Mouse (Mus musculus) myocyte (in vitro differentiated cells): ENCODE data around the gene St6galnac6. TPM values are rescaled to one million over a fixed set of nuclear protein-coding genes. Genes with fewer than 3 reads are reported as not detected.

Experiments used
- H3K27me3 ChIP-seq: one replicate; pipeline ENCODE4 v1.6.1; 2011; ENCODE audit not compliant: control insufficient read depth, insufficient read depth, insufficient read length
- H3K36me3 ChIP-seq: one replicate; pipeline ENCODE4 v1.6.1; 2011; ENCODE audit not compliant: control insufficient read depth, insufficient read depth
- H3K4me2 ChIP-seq: one replicate; pipeline ENCODE4 v1.6.1; 2011; ENCODE audit warnings: low read depth, control low read depth
- H3K4me3 ChIP-seq: one replicate; pipeline ENCODE4 v1.5.1; 2011; ENCODE audit warnings: mild to moderate bottlenecking, control low read depth, moderate library complexity
- H3K79me2 ChIP-seq: one replicate; pipeline ENCODE4 v1.6.1; 2011; ENCODE audit not compliant: control insufficient read depth, insufficient read depth
- H3ac ChIP-seq: one replicate; pipeline ENCODE4 v1.6.1; 2011; ENCODE audit not compliant: control insufficient read depth, insufficient read length
- CEBPB ChIP-seq: IDR thresholded peaks from 2 replicates; pipeline ENCODE4 v1.6.1; 2011; ENCODE audit warnings: mild to moderate bottlenecking, moderate library complexity; ENCODE audit not compliant: poor library complexity, insufficient read depth, severe bottlenecking
- E2F4 ChIP-seq: IDR thresholded peaks from one replicate; pipeline ENCODE4 v1.6.1; 2011; ENCODE audit warnings: mild to moderate bottlenecking, control low read depth, moderate library complexity; ENCODE audit not compliant: insufficient read depth
- MAX ChIP-seq: IDR thresholded peaks from one replicate; pipeline ENCODE4 v1.6.1; 2011; ENCODE audit warnings: low read depth, mild to moderate bottlenecking, control low read depth
- MYOD1 ChIP-seq, 3 experiments: IDR thresholded peaks; one replicate each; pipeline ENCODE4 v1.6.1; 2011; ENCODE audit warnings: control low read depth in 2 of 3, low read depth in 2 of 3, mild to moderate bottlenecking in 2 of 3, moderate library complexity in 1 of 3; ENCODE audit not compliant: insufficient read length in 2 of 3, control insufficient read depth in 1 of 3
- MYOG ChIP-seq, 3 experiments: IDR thresholded peaks; one replicate each; pipeline ENCODE4 v1.6.1; 2011; ENCODE audit warnings: control low read depth in 2 of 3, low read depth in 2 of 3, mild to moderate bottlenecking in 2 of 3; ENCODE audit not compliant: insufficient read length in 2 of 3, control insufficient read depth in 1 of 3, insufficient read depth in 1 of 3
- POLR2A ChIP-seq: IDR thresholded peaks from one replicate; pipeline ENCODE4 v1.6.1; 2011; ENCODE audit warnings: low read depth, mild to moderate bottlenecking, control low read depth, moderate library complexity; ENCODE audit not compliant: insufficient read length
- POLR2AphosphoS2 ChIP-seq: IDR thresholded peaks from one replicate; pipeline ENCODE4 v1.6.1; 2011; ENCODE audit warnings: low read depth, control low read depth; ENCODE audit not compliant: insufficient read length
- REST ChIP-seq: IDR thresholded peaks from one replicate; pipeline ENCODE4 v1.6.1; 2011; ENCODE audit warnings: mild to moderate bottlenecking, control low read depth, moderate library complexity; ENCODE audit not compliant: insufficient read depth, insufficient read length
- SRF ChIP-seq: IDR thresholded peaks from one replicate; pipeline ENCODE4 v1.6.1; 2011; ENCODE audit warnings: low read depth; ENCODE audit not compliant: control insufficient read depth, insufficient read length
- TCF12 ChIP-seq: IDR thresholded peaks from one replicate; pipeline ENCODE4 v1.6.1; 2011; ENCODE audit warnings: mild to moderate bottlenecking, control low read depth; ENCODE audit not compliant: poor library complexity, insufficient read depth, severe bottlenecking
- TCF3 ChIP-seq: IDR thresholded peaks from one replicate; pipeline ENCODE4 v1.6.1; 2011; ENCODE audit warnings: low read depth, control low read depth; ENCODE audit not compliant: insufficient read length
- USF1 ChIP-seq: IDR thresholded peaks from one replicate; pipeline ENCODE4 v1.6.1; 2011; ENCODE audit warnings: low read depth, mild to moderate bottlenecking, control low read depth, moderate library complexity
- polyA plus RNA-seq: library from polyadenylated mRNA; unstranded; fragments of >200 nt; fragmentation: generic; extraction: Trizol; gene quantifications from one replicate; pipeline ENCODE4 v1.2.1, GENCODE M21; 2012; ENCODE audit warnings: missing spikeins

Gene St6galnac6
- polyA plus RNA-seq, 1 experiment = 48.7 TPM

DNA sequence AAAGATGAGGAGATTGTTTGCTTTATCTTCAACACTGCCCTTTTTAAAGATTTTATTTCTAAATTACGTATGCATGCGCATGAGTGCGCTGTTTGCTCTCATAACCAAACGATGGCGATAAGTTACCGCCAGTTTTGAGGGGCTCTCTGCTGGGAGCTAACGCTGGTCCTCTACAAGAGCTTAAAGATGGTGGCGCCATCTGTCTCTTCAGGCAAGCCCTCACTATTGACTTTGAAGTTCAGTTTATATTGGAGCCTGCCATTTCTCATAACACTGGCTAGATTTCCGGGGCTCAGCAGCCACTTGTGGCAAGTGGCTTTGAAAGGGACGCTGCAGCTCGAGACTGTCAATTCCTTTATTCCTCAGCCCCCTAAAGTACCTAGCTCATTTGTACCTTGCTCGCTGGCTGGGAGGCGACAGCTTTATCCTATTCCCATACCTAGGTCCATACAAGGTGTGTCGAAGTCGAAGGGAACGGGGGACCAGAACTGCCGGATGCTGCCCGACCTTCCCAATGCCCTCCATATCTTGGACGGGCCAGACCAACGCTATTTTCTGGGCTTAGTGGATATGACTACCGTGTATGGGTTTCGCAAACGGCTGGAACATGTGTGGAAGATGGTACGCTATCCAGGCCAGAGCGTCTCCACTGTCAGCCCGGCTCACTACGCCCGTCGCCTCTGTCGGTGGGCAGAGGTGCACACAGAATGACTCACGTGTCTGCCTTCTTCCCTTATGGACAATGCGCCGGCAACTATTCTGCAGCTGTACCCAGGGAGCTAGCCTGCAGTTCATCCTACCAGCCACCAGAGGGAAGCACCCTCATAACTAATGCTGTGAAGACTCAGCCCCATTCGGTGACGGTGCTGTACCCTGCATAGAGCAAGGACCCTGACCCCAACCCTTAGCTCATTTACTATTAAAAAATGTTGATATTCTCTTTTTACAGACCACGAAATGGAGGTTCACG is 16.4 kb upstream of the St6galnac6 start:
- Histone ChIP-seq H3K4me2 (peak overlapping the region; percentile 56), H3K27me3 (no peaks in the 10 kb centered on the region), H3K79me2 (peaks cover 11% of the 10 kb centered on the region), H3K4me3 (no peak overlapping the region), H3K36me3 (no peaks in the 10 kb centered on the region), H3ac (no peak overlapping the region)
- TF ChIP-seq TCF12 (no peak), MYOD1 (IDR thresholded peaks at IDR 0.05; ENCODE audit: control insufficient read depth in 1 of 3, insufficient read length in 2 of 3, low read depth in 2 of 3) (peak in 2 of 3 experiments; percentile 7 to 14), USF1 (no peak), E2F4 (no peak), MYOG (IDR thresholded peaks at IDR 0.05; ENCODE audit: control insufficient read depth in 1 of 3, insufficient read depth in 1 of 3, insufficient read length in 2 of 3, low read depth in 2 of 3) (no peak), REST (no peak)

DNA sequence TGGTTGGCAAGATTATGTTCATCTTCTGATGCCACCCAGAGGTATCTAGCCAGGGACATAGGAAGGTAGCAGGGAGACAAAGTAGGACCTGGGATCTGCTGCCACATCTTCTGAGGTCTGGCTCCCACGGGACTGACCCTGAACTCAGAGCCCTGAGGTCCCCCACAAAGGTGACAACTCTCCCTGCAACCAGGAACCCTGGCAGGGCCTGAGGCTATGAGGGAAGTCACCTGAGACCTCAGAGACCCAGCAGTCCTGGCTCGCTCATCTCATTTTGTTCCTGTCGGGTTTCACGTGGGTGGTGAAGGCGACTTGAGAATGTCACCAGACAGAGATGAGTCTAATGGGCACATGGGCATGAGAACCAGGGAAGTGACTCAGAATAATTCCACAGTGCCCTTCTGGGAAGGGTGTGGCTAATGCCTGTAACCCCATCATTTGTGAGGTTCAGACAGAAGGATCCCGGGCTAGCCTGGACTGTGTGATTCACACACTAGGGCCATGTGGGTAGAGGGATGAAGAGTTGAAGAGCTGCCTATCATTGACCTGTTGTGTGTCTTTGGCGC is 14.3 kb upstream of the St6galnac6 start:
- no peaks in the 10 kb centered on the region for H3K27me3 ChIP-seq
- H3K79me2 ChIP-seq = peaks cover 26% of the 10 kb centered on the region
- no peak overlapping the region for H3K4me3 ChIP-seq
- no peak overlapping the region for H3ac ChIP-seq
- no peaks in the 10 kb centered on the region for H3K36me3 ChIP-seq
- TF ChIP-seq POLR2A (no peak), MAX (no peak), TCF12 (no peak), CEBPB (no peak), USF1 (no peak), REST (no peak), TCF3 (no peak), MYOD1 (IDR thresholded peaks at IDR 0.05; ENCODE audit: control insufficient read depth in 1 of 3, insufficient read length in 2 of 3, low read depth in 2 of 3) (no peak), MYOG (IDR thresholded peaks at IDR 0.05; ENCODE audit: control insufficient read depth in 1 of 3, insufficient read depth in 1 of 3, insufficient read length in 2 of 3, low read depth in 2 of 3) (no peak), SRF (no peak)
- no peak overlapping the region for H3K4me2 ChIP-seq

DNA sequence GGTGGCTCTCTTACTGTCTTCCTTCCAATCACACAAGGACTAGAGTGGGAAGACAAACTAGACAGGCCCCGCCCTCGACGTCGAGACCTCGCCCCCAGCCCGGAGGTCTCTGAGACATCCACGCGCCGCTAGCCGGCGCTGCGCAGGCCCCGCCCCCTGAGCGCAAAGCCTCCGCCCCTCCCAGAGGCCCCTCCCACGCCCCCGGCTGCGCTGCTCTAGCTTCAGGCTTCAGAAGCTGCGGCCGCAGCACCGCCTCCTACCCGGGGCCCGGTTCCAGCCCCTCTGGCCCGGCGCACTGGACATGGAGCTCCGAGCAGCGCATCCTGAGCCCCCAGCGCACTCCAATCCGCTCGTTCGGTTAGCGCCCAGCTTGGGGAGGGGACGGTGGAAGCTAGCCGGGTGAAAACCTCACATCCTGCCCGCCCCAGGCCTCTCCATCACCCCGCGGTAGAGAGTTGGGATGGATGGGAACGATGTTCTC is 12.6 kb upstream of the St6galnac6 start, which contains the start of gene St6galnac4:
Gene St6galnac4 (plus strand): TSS at position 225 of the 481 bp plus-strand sequence.
- peak within 1 kb of the TSS; percentile 84 for H3K4me3 ChIP-seq
- H3K79me2 ChIP-seq = peaks cover 27% of the 10 kb centered on the region
- H3K4me2 ChIP-seq = peak within 1 kb of the TSS; percentile 90
- no peaks in the 10 kb centered on the region for H3K27me3 ChIP-seq
- TF ChIP-seq TCF3 (no peak), MYOG (IDR thresholded peaks at IDR 0.05; ENCODE audit: control insufficient read depth in 1 of 3, insufficient read depth in 1 of 3, insufficient read length in 2 of 3, low read depth in 2 of 3) (peak in 1 of 3 experiments; percentile 27), POLR2A (peak; percentile 79), POLR2AphosphoS2 (peak; percentile 83)
- H3K36me3 ChIP-seq = no peaks in the 10 kb centered on the region
- H3ac ChIP-seq = peak within 1 kb of the TSS; percentile 13

DNA sequence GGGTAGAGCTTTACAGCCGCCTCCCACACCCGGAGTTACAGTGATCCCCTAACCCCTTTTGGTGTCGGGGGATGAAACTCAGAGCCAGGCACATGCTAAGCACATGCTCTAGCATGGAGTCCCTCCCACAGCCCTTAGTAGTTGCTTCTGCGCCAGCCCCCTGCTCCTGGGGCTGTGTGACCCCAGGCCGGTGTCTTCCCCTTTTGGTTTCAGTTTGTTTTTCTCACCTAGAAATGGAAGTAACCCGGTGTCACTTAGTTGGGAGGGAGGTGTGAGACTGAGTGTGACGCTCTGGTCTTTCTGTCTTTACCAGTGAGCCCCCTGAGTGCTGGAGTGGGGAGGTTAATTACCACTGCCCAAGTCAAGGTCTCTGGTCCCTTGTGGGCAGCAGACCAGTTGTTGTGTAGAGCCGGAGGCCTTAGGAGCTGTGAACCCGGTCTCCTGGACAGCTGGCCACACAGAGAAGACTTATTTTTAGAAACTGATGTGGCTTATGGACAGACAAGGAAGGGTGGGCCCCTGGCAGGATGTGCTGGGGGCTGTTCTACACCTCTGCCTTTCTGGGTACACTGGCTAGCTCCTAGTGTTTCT is 11.7 kb upstream of the St6galnac6 start:
- Histone ChIP-seq H3K27me3 (no peaks in the 10 kb centered on the region), H3K36me3 (no peaks in the 10 kb centered on the region), H3K4me3 (peak overlapping the region; percentile 84), H3K4me2 (peak overlapping the region; percentile 90), H3ac (peak overlapping the region; percentile 13), H3K79me2 (peaks cover 27% of the 10 kb centered on the region)
- TF ChIP-seq E2F4 = no peak
- no peak for TF ChIP-seq CEBPB
- TF ChIP-seq USF1 = no peak
- peak; percentile 47 for TF ChIP-seq TCF12
- TF ChIP-seq MAX = no peak
- peak in 2 of 3 experiments; percentile 53 to 77 for TF ChIP-seq MYOD1 (IDR thresholded peaks at IDR 0.05; ENCODE audit: control insufficient read depth in 1 of 3, insufficient read length in 2 of 3, low read depth in 2 of 3)
- TF ChIP-seq POLR2A = peak; percentile 49
- no peak for TF ChIP-seq REST
- TF ChIP-seq MYOG (IDR thresholded peaks at IDR 0.05; ENCODE audit: control insufficient read depth in 1 of 3, insufficient read depth in 1 of 3, insufficient read length in 2 of 3, low read depth in 2 of 3) = peak; percentile 43 to 86 (median 84)
- no peak for TF ChIP-seq SRF
- TF ChIP-seq POLR2AphosphoS2 = no peak
